Mouse (Mus musculus): ENCODE data around the gene Gm7247. TPM values are rescaled to one million over a fixed set of nuclear protein-coding genes. Genes with fewer than 3 reads are reported as not detected.
"Not testable (repeated sequence)": the region's sequence is repeated elsewhere in the genome, so short reads cannot be mapped to it uniquely, and the experiment has no call there.

The Gm7247 gene
- not detected for total RNA-seq (2022)

DNA sequence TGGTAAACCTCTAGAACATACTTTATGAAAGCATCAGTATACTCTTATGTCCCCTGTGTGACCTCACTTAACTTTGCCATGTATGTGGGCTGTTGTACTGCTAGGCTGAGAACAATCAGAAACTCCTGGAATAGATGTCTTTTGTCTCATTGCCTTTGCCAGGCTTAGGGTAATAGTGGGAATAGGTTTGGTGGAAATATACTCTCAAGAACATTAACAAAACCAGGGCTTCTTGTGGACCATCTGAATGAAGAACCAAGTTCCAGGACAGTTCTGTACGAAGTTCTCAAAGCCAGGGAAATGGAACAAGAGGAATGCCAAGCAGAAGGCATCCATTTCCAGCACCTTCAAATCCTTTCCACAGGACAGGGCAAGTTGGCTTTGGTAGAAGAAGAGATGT, at the start of gene Gm7247:
TSS of gene Gm7247 (plus strand) at position 301 of the 400 bp plus-strand sequence.
- no peak for DNase-seq (ENCODE audit: low spot score in 2 of 2)

- no peak for DNase-seq (ENCODE audit: low spot score in 2 of 2)
Measured at GRCm38 (mm10) chr14:51324001-51324400, 37.6 kb upstream of the Gm7247 start.

- DNase-seq (ENCODE audit: low spot score in 2 of 2): no peak
Measured at GRCm38 (mm10) chr14:51346027-51346426, 15.5 kb upstream of the Gm7247 start.

GRCm38 (mm10) chr14:51358111-51358982, 3.2 kb upstream of the Gm7247 start:
- DNase-seq (ENCODE audit: low spot score in 2 of 2): peak in 1 of 2 experiments; percentile 26

GRCm38 (mm10) chr14:51382805-51383204, 21.2 kb downstream of the Gm7247 start:
- no peak for DNase-seq (ENCODE audit: low spot score in 2 of 2)

- no peak for DNase-seq (ENCODE audit: low spot score in 2 of 2)
Measured at GRCm38 (mm10) chr14:51384351-51384750, 22.8 kb downstream of the Gm7247 start.

- no peak for DNase-seq (ENCODE audit: low spot score in 2 of 2)
Measured at GRCm38 (mm10) chr14:51385741-51386140, 24.2 kb downstream of the Gm7247 start.

DNA sequence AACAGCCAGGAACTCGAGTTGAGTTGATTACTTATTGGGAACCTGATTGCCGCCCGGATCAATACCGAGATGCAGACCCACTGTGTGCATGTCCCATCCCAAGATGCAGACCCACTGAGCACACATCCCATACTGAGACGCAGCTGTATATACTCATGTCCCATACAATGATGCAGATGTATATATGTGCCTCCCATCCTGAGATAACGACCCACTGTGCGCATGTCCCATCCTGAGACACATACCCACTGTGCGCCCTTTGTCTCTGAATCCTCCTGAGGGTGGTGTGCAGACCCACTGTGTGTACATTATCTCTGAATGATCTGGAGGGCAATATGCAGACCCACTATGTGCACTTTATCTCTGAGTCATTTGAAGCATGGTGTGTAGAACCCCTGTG, 26.2 kb downstream of the Gm7247 start:
- DNase-seq (ENCODE audit: low spot score in 2 of 2): no peak

DNA sequence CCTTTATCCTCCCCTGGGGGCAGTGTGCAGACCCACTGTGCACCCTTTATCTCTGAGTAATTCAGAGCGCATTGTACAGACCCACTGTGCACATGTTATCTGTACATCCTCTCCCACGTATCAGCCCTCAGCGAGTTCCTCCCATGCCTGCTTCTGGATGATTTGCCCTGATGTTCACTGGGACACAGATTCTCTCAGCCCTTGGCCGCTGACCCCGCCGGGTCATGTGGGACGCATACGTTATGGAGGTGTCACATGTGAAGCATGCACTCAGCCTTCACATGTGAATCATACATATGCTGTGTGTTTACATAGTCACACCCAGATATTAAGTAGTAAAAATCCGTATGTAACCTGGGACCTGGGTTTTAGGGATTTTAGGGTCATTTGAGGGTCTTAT, 26.7 kb downstream of the Gm7247 start:
- no peak for DNase-seq (ENCODE audit: low spot score in 2 of 2)

GRCm38 (mm10) chr14:51410520-51410919, 49.0 kb downstream of the Gm7247 start, which contains the start of gene Vmn2r88:
Gene Vmn2r88, plus strand, starts transcription at chr14:51410820.
- no peak for DNase-seq (ENCODE audit: low spot score in 2 of 2)

GRCm38 (mm10) chr14:51423885-51424284, 62.3 kb downstream of the Gm7247 start:
- DNase-seq (ENCODE audit: low spot score in 2 of 2): no peak

- DNase-seq (ENCODE audit: low spot score in 2 of 2): not testable (repeated sequence)
Measured at GRCm38 (mm10) chr14:51430138-51430537, 68.6 kb downstream of the Gm7247 start.

GRCm38 (mm10) chr14:51434546-51434945, 73.0 kb downstream of the Gm7247 start:
- DNase-seq (ENCODE audit: low spot score in 2 of 2): no peak

DNA sequence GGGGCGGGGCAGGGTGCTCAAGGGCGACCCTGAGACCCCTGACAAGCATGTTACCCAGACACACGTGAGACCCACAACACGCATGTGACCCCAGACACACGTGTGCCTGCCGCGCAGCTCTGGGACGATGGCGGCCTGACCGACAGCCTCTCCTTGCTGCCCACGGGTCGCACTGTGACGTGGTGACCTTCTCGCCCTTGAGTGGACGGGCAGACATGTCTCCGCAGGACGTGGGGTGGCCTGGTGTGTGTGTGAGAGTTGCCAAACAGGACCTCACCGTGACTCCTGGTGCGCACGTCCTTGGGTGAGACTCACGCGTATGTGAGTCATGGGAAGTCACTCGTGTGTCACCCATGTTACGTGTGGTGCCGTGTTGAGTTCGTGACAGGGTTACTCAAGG, 73.5 kb downstream of the Gm7247 start:
- no peak for DNase-seq (ENCODE audit: low spot score in 2 of 2)

GRCm38 (mm10) chr14:51438955-51439354, 77.4 kb downstream of the Gm7247 start:
- no peak for DNase-seq (ENCODE audit: low spot score in 2 of 2)

DNA sequence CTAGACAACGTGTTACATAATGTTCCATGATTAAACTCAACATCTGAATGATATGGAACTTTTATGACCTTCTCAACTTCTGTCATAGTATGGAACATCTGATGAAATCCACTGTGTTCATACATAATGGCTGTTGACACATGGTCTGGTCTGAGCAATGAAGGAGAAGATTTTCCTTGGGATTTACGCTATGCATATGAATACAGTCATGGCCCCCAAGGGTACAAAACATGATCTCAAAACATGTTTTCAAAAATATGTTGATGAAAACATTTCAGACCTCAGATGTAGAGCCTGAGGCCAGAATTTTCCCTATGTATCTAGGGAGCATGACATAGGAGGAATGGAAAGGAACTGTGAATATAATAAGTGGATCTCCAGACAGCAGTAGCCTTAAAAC, 90.0 kb downstream of the Gm7247 start, which contains the start of gene Vmn2r89:
TSS of gene Vmn2r89 (plus strand) at position 301 of the 400 bp plus-strand sequence.
- DNase-seq (ENCODE audit: low spot score in 2 of 2): not testable (repeated sequence)

- not testable (repeated sequence) for DNase-seq (ENCODE audit: low spot score in 2 of 2)
Measured at GRCm38 (mm10) chr14:51480278-51480677, 118.7 kb downstream of the Gm7247 start.

GRCm38 (mm10) chr14:51481332-51482015, 119.9 kb downstream of the Gm7247 start:
- not testable (repeated sequence) for DNase-seq (ENCODE audit: low spot score in 2 of 2)

- no peak for DNase-seq (ENCODE audit: low spot score in 2 of 2)
Measured at GRCm38 (mm10) chr14:51482051-51482715, 120.6 kb downstream of the Gm7247 start.

DNA sequence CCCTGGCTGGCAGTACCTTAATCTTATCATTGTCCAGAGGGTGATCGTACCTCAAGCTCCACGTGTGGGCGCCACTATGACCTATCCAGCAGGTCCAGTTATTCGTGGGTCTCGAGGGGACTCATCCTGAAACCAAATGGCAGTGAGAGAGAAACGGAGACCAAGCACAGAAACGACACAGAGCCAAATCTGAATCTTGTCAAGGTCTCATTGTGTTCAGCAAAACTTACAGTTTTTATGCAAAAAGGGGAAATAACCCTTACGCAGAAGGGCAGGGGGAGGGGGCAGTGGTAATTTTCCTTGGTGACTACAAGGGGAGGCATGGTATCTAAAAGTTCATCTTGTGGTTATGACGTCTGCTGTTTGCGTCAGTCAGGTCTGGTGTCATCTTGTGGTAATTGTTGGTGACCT, 121.4 kb downstream of the Gm7247 start:
- not testable (repeated sequence) for DNase-seq (ENCODE audit: low spot score in 2 of 2)

DNA sequence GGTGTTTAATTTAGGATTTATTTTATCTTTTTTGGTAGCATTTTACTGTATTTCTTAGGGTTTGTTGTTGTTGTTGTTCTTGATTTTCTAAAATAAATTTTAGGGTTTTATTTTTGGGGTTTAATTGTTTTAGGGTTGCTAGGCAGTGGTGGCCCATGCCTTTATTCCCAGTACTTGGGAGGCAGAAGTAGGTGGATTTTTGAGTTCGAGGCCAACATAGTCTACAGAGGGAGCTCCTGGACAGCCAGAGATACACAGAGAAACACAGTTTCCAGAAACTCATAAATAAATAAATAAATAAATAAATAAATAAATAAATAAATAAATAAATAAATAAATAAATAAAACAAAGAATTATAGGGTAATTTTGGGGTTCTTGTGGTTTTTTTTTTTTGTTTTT, 122.1 kb downstream of the Gm7247 start:
- no peak for DNase-seq (ENCODE audit: low spot score in 2 of 2)

- no peak for DNase-seq (ENCODE audit: low spot score in 2 of 2)
Measured at GRCm38 (mm10) chr14:51486111-51486510, 124.6 kb downstream of the Gm7247 start.

Data from layer of hippocampus, adult 8-10 months (tissue).